Mouse (Mus musculus) erythroblast, adult 5-6 weeks (primary cell): ENCODE data around the gene Irf2bp1. TPM values are rescaled to one million over a fixed set of nuclear protein-coding genes. Genes with fewer than 3 reads are reported as not detected.

Source experiments
- total RNA-seq, 2 experiments: library from RNA; stranded (forward) in 1 of 2; stranded (reverse) in 1 of 2; fragments of 150-400 nt in 1 of 2; fragments of 200-764, 138-1000 nt in 1 of 2; gene quantifications; 2 replicates each; pipeline versions ENCODE4 v1.2.3 to v1.2.4; 2015 to 2017; ENCODE audit warnings: low replicate concordance in 2 of 2

Gene Irf2bp1
- total RNA-seq, 2 experiments from 2014 or later = 0.77 to 5.6 TPM

Other genes with a start within 250 kb of the Irf2bp1 start
- 0.84 TPM in 1 of 2 replicates, not detected in the other for gene Psg19, start 205.5 kb upstream of the Irf2bp1 start, total RNA-seq (2015; ENCODE audit: low replicate concordance)
- gene Psg19, start 205.5 kb upstream of the Irf2bp1 start, total RNA-seq (2017; ENCODE audit: low replicate concordance) = not detected in 2 replicates
- gene Psg17, start 182.4 kb upstream of the Irf2bp1 start, total RNA-seq (2015; ENCODE audit: low replicate concordance) = not detected in 2 replicates
- gene Psg17, start 182.4 kb upstream of the Irf2bp1 start, total RNA-seq (2017; ENCODE audit: low replicate concordance) = not detected in 2 replicates
- gene Mill2, start 164.1 kb upstream of the Irf2bp1 start, total RNA-seq (2015; ENCODE audit: low replicate concordance) = not detected in 2 replicates
- gene Mill2, start 164.1 kb upstream of the Irf2bp1 start, total RNA-seq (2017; ENCODE audit: low replicate concordance) = 0.42 TPM in 1 of 2 replicates, not detected in the other
- 330 and 397 TPM in 2 replicates for gene Pglyrp1, start 132.7 kb upstream of the Irf2bp1 start, total RNA-seq (2015; ENCODE audit: low replicate concordance)
- 26.8 and 56.7 TPM in 2 replicates for gene Pglyrp1, start 132.7 kb upstream of the Irf2bp1 start, total RNA-seq (2017; ENCODE audit: low replicate concordance)
- gene Ccdc61, start 93.6 kb upstream of the Irf2bp1 start, total RNA-seq (2015; ENCODE audit: low replicate concordance) = 5.2 TPM in 1 of 2 replicates, not detected in the other
- 5.8 and 16.9 TPM in 2 replicates for gene Ccdc61, start 93.6 kb upstream of the Irf2bp1 start, total RNA-seq (2017; ENCODE audit: low replicate concordance)
- gene Nova2, start 78.2 kb upstream of the Irf2bp1 start, total RNA-seq (2015; ENCODE audit: low replicate concordance) = not detected in 2 replicates
- gene Nova2, start 78.2 kb upstream of the Irf2bp1 start, total RNA-seq (2017; ENCODE audit: low replicate concordance) = not detected in 2 replicates
- not detected in 2 replicates for gene Nanos2, start 16.6 kb upstream of the Irf2bp1 start, total RNA-seq (2015; ENCODE audit: low replicate concordance)
- not detected in 2 replicates for gene Nanos2, start 16.6 kb upstream of the Irf2bp1 start, total RNA-seq (2017; ENCODE audit: low replicate concordance)
- not detected in 2 replicates for gene Mypop, start 12.8 kb upstream of the Irf2bp1 start, total RNA-seq (2015; ENCODE audit: low replicate concordance)
- 0.43 TPM in 1 of 2 replicates, not detected in the other for gene Mypop, start 12.8 kb upstream of the Irf2bp1 start, total RNA-seq (2017; ENCODE audit: low replicate concordance)
- gene Foxa3, start 19.5 kb downstream of the Irf2bp1 start, total RNA-seq (2015; ENCODE audit: low replicate concordance) = not detected in 2 replicates
- gene Foxa3, start 19.5 kb downstream of the Irf2bp1 start, total RNA-seq (2017; ENCODE audit: low replicate concordance) = not detected in 2 replicates
- 15.2 and 35.9 TPM in 2 replicates for gene Sympk, start 20.3 kb downstream of the Irf2bp1 start, total RNA-seq (2015; ENCODE audit: low replicate concordance)
- 7.8 and 21.0 TPM in 2 replicates for gene Sympk, start 20.3 kb downstream of the Irf2bp1 start, total RNA-seq (2017; ENCODE audit: low replicate concordance)
- gene Rsph6a, start 50.6 kb downstream of the Irf2bp1 start, total RNA-seq (2015; ENCODE audit: low replicate concordance) = not detected in 2 replicates
- gene Rsph6a, start 50.6 kb downstream of the Irf2bp1 start, total RNA-seq (2017; ENCODE audit: low replicate concordance) = not detected in 2 replicates
- gene Dmwd, start 72.2 kb downstream of the Irf2bp1 start, total RNA-seq (2015; ENCODE audit: low replicate concordance) = 1.9 and 3.1 TPM in 2 replicates
- gene Dmwd, start 72.2 kb downstream of the Irf2bp1 start, total RNA-seq (2017; ENCODE audit: low replicate concordance) = 1.0 and 2.6 TPM in 2 replicates
- 3.8 TPM in 1 of 2 replicates, not detected in the other for gene Dmpk, start 79.8 kb downstream of the Irf2bp1 start, total RNA-seq (2015; ENCODE audit: low replicate concordance)
- gene Dmpk, start 79.8 kb downstream of the Irf2bp1 start, total RNA-seq (2017; ENCODE audit: low replicate concordance) = 4.3 and 6.0 TPM in 2 replicates
- gene Six5, start 90.5 kb downstream of the Irf2bp1 start, total RNA-seq (2015; ENCODE audit: low replicate concordance) = 0.42 TPM in 1 of 2 replicates, not detected in the other
- not detected in 2 replicates for gene Six5, start 90.5 kb downstream of the Irf2bp1 start, total RNA-seq (2017; ENCODE audit: low replicate concordance)
- gene Gm4969, start 114.3 kb downstream of the Irf2bp1 start, total RNA-seq (2015; ENCODE audit: low replicate concordance) = not detected in 2 replicates
- gene Gm4969, start 114.3 kb downstream of the Irf2bp1 start, total RNA-seq (2017; ENCODE audit: low replicate concordance) = 0.28 TPM in 1 of 2 replicates, not detected in the other
- gene Fbxo46, start 115.8 kb downstream of the Irf2bp1 start, total RNA-seq (2015; ENCODE audit: low replicate concordance) = 0.21 and 0.77 TPM in 2 replicates
- 2.1 and 2.5 TPM in 2 replicates for gene Fbxo46, start 115.8 kb downstream of the Irf2bp1 start, total RNA-seq (2017; ENCODE audit: low replicate concordance)
- 1.3 and 6.7 TPM in 2 replicates for gene Qpctl, start 145.2 kb downstream of the Irf2bp1 start, total RNA-seq (2015; ENCODE audit: low replicate concordance)
- 0.70 and 1.3 TPM in 2 replicates for gene Qpctl, start 145.2 kb downstream of the Irf2bp1 start, total RNA-seq (2017; ENCODE audit: low replicate concordance)
- gene Snrpd2, start 145.7 kb downstream of the Irf2bp1 start, total RNA-seq (2015; ENCODE audit: low replicate concordance) = 15.0 TPM in 2 replicates
- gene Snrpd2, start 145.7 kb downstream of the Irf2bp1 start, total RNA-seq (2017; ENCODE audit: low replicate concordance) = 20.2 and 22.0 TPM in 2 replicates
- gene Gipr, start 162.1 kb downstream of the Irf2bp1 start, total RNA-seq (2015; ENCODE audit: low replicate concordance) = 0.42 TPM in 1 of 2 replicates, not detected in the other
- gene Gipr, start 162.1 kb downstream of the Irf2bp1 start, total RNA-seq (2017; ENCODE audit: low replicate concordance) = not detected in 2 replicates
- 1.5 and 2.1 TPM in 2 replicates for gene Eml2, start 172.4 kb downstream of the Irf2bp1 start, total RNA-seq (2015; ENCODE audit: low replicate concordance)
- 2.8 and 3.7 TPM in 2 replicates for gene Eml2, start 172.4 kb downstream of the Irf2bp1 start, total RNA-seq (2017; ENCODE audit: low replicate concordance)
- gene Gpr4, start 208.5 kb downstream of the Irf2bp1 start, total RNA-seq (2015; ENCODE audit: low replicate concordance) = 0.19 TPM in 1 of 2 replicates, not detected in the other
- not detected in 2 replicates for gene Gpr4, start 208.5 kb downstream of the Irf2bp1 start, total RNA-seq (2017; ENCODE audit: low replicate concordance)
- 6.5 and 7.7 TPM in 2 replicates for gene Opa3, start 224.3 kb downstream of the Irf2bp1 start, total RNA-seq (2015; ENCODE audit: low replicate concordance)
- 2.1 and 5.6 TPM in 2 replicates for gene Opa3, start 224.3 kb downstream of the Irf2bp1 start, total RNA-seq (2017; ENCODE audit: low replicate concordance)